Mouse (Mus musculus) thymus, postnatal 4 days (tissue): ENCODE measurements around the gene Slco2b1.
"Not testable (repeated sequence)": the region's sequence is repeated elsewhere in the genome, so short reads cannot be mapped to it uniquely, and the experiment has no call there.

Source experiments
- DNase-seq: peaks from one replicate; pipeline ENCODE4 v3.0.0; 2021

Slco2b1 gene

GRCm38 (mm10) chr7:99711166-99711565 lies at the start of gene Slco2b1:
Gene Slco2b1, minus strand, starts transcription at chr7:99711340.
- no peak for DNase-seq

- DNase-seq = no peak
These were observed 28.1 kb upstream of the Slco2b1 start for GRCm38 (mm10) chr7:99739276-99739675.

GRCm38 (mm10) chr7:99735491-99735890 lies 24.4 kb upstream of the Slco2b1 start:
- DNase-seq = not testable (repeated sequence)

GRCm38 (mm10) chr7:99734612-99735011 lies 23.5 kb upstream of the Slco2b1 start:
- no peak for DNase-seq

GRCm38 (mm10) chr7:99729973-99730372 lies 18.8 kb upstream of the Slco2b1 start, which contains the start of gene Olfr520:
Gene Olfr520, plus strand, starts transcription at chr7:99730273.
- DNase-seq = no peak

GRCm38 (mm10) chr7:99716536-99716935 lies 5.4 kb upstream of the Slco2b1 start:
- DNase-seq = no peak

GRCm38 (mm10) chr7:99712431-99712830 lies 1.3 kb upstream of the Slco2b1 start:
- DNase-seq = no peak

- DNase-seq = peak; percentile 62
These were observed 664 bp downstream of the Slco2b1 start for GRCm38 (mm10) chr7:99710476-99710875.

GRCm38 (mm10) chr7:99709992-99710391 lies 1.1 kb downstream of the Slco2b1 start:
- no peak for DNase-seq

- DNase-seq = no peak
These were observed 2.4 kb downstream of the Slco2b1 start for GRCm38 (mm10) chr7:99708750-99709149.

GRCm38 (mm10) chr7:99708301-99708721 lies 2.8 kb downstream of the Slco2b1 start:
- no peak for DNase-seq

- no peak for DNase-seq
These were observed 3.5 kb downstream of the Slco2b1 start for GRCm38 (mm10) chr7:99707671-99708070.

GRCm38 (mm10) chr7:99707038-99707595 lies 4.0 kb downstream of the Slco2b1 start:
- DNase-seq = no peak

- no peak for DNase-seq
These were observed 4.7 kb downstream of the Slco2b1 start for GRCm38 (mm10) chr7:99706341-99707037.

GRCm38 (mm10) chr7:99704736-99705519 lies 6.2 kb downstream of the Slco2b1 start:
- no peak for DNase-seq

GRCm38 (mm10) chr7:99702201-99702600 lies 8.9 kb downstream of the Slco2b1 start:
- DNase-seq = no peak

- DNase-seq = no peak
These were observed 10.5 kb downstream of the Slco2b1 start for GRCm38 (mm10) chr7:99700641-99701040.

GRCm38 (mm10) chr7:99699709-99700151 lies 11.4 kb downstream of the Slco2b1 start:
- DNase-seq = no peak

- DNase-seq = no peak
These were observed 12.0 kb downstream of the Slco2b1 start for GRCm38 (mm10) chr7:99699106-99699505.

GRCm38 (mm10) chr7:99698576-99698975 lies 12.6 kb downstream of the Slco2b1 start:
- DNase-seq = no peak

GRCm38 (mm10) chr7:99695471-99696057 lies 15.6 kb downstream of the Slco2b1 start:
- DNase-seq = no peak

- not testable (repeated sequence) for DNase-seq
These were observed 16.7 kb downstream of the Slco2b1 start for GRCm38 (mm10) chr7:99694424-99694823.

GRCm38 (mm10) chr7:99693976-99694375 lies 17.2 kb downstream of the Slco2b1 start:
- no peak for DNase-seq
